Mouse (Mus musculus) C3H10T1/2 (cell line): Measurements from ENCODE around the gene Slc12a5. TPM values are rescaled to one million over a fixed set of nuclear protein-coding genes. Genes with fewer than 3 reads are reported as not detected.

Experiments
- polyA plus RNA-seq, 2 experiments: library from polyadenylated mRNA; unstranded; fragments of >200 nt; fragmentation: generic; extraction: Trizol; gene quantifications; one replicate each; pipeline ENCODE4 v1.2.1; 2012; ENCODE audit warnings: missing spikeins in 2 of 2

Gene Slc12a5
- 1 to 10 TPM in 1 of 2 experiments, under 1 TPM in 1; 0.12 to 1.1 TPM for polyA plus RNA-seq

GRCm38 (mm10) chr2:164960716-164961441 lies at the start of gene Slc12a5:
Slc12a5 (plus strand) TSS chr2:164960802.

DNA sequence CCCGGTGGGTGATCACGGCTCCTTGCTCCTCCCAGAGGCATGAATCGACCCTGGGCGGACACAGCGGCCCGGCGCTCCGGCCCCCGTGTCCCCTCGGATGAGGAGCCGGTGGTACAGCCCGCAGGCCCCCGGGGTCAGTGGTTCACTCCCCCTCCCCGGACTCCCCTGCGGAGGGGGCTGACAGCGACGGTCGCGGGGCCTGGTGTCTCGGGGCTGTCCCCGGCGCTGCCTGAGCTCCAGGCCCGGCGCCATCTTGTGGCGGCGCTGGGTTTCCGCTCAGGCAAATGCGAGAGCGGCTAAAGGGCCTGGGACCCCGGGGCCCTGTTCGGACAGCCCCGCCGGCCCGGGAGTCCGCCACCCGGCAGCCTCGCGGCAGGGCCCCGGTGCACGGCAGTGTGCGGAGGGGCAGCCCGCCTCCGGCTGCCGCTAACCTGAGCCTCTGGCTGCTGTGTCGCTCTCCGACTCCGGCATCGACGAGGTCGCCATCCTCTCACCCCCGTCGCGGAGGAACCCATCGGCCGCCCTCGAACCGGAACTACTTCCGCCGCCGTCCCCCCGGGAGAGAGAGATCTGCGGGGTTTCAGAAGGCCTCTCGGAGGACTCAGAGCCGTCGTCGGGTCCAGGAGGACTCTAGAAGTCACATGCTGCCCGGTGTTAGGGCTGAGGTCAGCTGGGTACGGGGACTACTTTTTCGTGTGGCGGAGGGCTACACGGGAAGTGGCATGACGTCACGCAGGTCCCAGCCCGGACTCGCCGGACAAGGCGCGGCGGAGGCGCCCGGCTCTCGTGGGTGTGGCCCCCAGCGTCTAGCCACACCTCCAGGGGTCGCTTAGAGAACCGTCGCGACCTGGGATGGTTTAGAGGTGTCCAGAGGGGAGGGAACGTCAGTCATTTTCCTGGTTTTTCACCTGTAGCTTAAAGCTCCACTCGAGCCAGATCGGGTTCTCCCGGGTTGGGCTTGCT lies 49.2 kb upstream of the Slc12a5 start, which contains the start of gene Zfp335:
Gene Zfp335 (minus strand): TSS at position 672 of the 963 bp plus-strand sequence.

GRCm38 (mm10) chr2:164940140-164940830 lies 20.3 kb upstream of the Slc12a5 start, which contains the start of gene Mmp9:
Mmp9 (plus strand) TSS chr2:164940780.

GRCm38 (mm10) chr2:165034131-165035057 lies 73.8 kb downstream of the Slc12a5 start, which contains the start of gene Ncoa5:
Ncoa5 (minus strand) TSS chr2:165034867.

Other genes with a start within 250 kb of the Slc12a5 start
- gene Spint5, start 245.5 kb upstream of the Slc12a5 start, polyA plus RNA-seq: not detected
- 1 to 10 TPM in 1 of 2 experiments, under 1 TPM in 1; 0.27 to 1.1 TPM for gene Wfdc3, start 214.9 kb upstream of the Slc12a5 start, polyA plus RNA-seq
- 10 to 100 TPM; 55.3 to 58.9 TPM for gene Dnttip1, start 214.8 kb upstream of the Slc12a5 start, polyA plus RNA-seq
- 100 to 1,000 TPM; 116 to 219 TPM for gene Ube2c, start 190.9 kb upstream of the Slc12a5 start, polyA plus RNA-seq
- under 1 TPM in 1 of 2 experiments, not detected in 1; 0.19 TPM for gene Tnnc2, start 180.8 kb upstream of the Slc12a5 start, polyA plus RNA-seq
- 10 to 100 TPM; 29.7 to 50.1 TPM for gene Snx21, start 175.0 kb upstream of the Slc12a5 start, polyA plus RNA-seq
- 10 to 100 TPM; 10.7 to 19.9 TPM for gene Acot8, start 155.9 kb upstream of the Slc12a5 start, polyA plus RNA-seq
- gene Zswim3, start 155.7 kb upstream of the Slc12a5 start, polyA plus RNA-seq: 1 to 10 TPM; 2.1 to 4.9 TPM
- gene Zswim1, start 138.1 kb upstream of the Slc12a5 start, polyA plus RNA-seq: 10 to 100 TPM in 1 of 2 experiments, 1 to 10 TPM in 1; 9.1 to 10.1 TPM
- gene Spata25, start 132.3 kb upstream of the Slc12a5 start, polyA plus RNA-seq: under 1 TPM in 1 of 2 experiments, not detected in 1; 0.26 TPM
- 100 to 1,000 TPM in 1 of 2 experiments, 10 to 100 TPM in 1; 94.4 to 205 TPM for gene Ctsa, start 127.9 kb upstream of the Slc12a5 start, polyA plus RNA-seq
- gene Neurl2, start 127.3 kb upstream of the Slc12a5 start, polyA plus RNA-seq: 1 to 10 TPM; 2.4 to 6.6 TPM
- 100 to 1,000 TPM in 1 of 2 experiments, 10 to 100 TPM in 1; 16.6 to 130 TPM for gene Pltp, start 103.1 kb upstream of the Slc12a5 start, polyA plus RNA-seq
- gene Pcif1, start 81.5 kb upstream of the Slc12a5 start, polyA plus RNA-seq: 10 to 100 TPM; 56.7 to 65.1 TPM
- gene Zfp335, start 49.0 kb upstream of the Slc12a5 start, polyA plus RNA-seq: 10 to 100 TPM in 1 of 2 experiments, 1 to 10 TPM in 1; 4.1 to 11.3 TPM
- 10 to 100 TPM in 1 of 2 experiments, under 1 TPM in 1; 0.49 to 19.7 TPM for gene Mmp9, start 20.0 kb upstream of the Slc12a5 start, polyA plus RNA-seq
- gene Ncoa5, start 74.1 kb downstream of the Slc12a5 start, polyA plus RNA-seq: 10 to 100 TPM; 11.6 to 29.5 TPM
- gene Cd40, start 94.8 kb downstream of the Slc12a5 start, polyA plus RNA-seq: not detected
- not detected for gene 1700025C18Rik, start 129.9 kb downstream of the Slc12a5 start, polyA plus RNA-seq